Mouse (Mus musculus) mouse trophoblast stem cell (cell line): ENCODE data around the gene Gm28374.

ENCODE experiments used
- in situ Hi-C, 2 experiments: fragments of 300-500 bp; cut with MseI, MboI; formaldehyde crosslinking; loops; 2 replicates in 1 of 2; 3 replicates in 1 of 2; pipeline ENCODE4 v1.15.1; 2025

Gm28374 gene

DNA sequence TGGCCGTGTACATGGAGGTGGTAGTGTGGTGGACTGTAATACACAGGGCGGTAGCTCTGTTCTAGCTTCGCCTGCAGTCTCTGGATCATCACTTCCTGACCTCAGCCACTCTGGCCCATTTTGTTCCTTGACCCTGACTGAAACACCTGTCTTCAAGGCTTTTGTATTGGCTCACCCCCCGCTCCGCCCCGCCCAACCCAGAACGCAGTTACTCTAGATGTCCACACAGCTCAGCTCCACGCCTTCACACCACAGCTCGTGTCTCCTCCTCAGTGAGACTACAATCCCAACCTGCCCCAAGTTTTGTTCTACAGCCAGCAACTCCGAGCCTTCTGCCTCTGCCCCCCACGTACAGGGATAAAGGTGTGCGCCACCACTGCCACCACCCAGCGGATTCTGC lies 6.8 kb upstream of the Gm28374 start:
- in situ Hi-C loops: no loop called here

DNA sequence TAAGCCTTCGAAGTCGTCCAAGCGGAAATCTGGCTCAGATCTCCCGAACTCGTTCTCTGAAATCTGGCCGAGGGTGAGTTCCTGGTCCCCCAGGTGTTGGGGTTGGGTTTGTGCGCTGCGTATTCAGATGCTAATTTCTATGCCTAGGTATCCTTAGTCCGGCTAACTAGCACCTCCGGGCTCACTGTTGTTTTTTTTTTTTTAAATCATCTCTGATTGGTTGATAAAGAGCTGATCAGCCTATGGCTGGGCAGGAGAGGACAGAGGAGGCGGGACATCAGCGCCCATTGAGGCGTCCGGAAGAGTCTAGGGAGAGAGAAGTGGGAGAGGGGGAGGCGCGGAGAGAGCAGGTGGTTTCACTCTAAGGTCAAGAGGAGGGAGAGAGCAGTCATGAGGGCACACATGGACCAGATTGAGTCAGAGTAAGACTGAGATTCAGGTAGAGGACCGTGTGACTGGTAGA lies 3.4 kb upstream of the Gm28374 start:
- in situ Hi-C loops: no loop called here

DNA sequence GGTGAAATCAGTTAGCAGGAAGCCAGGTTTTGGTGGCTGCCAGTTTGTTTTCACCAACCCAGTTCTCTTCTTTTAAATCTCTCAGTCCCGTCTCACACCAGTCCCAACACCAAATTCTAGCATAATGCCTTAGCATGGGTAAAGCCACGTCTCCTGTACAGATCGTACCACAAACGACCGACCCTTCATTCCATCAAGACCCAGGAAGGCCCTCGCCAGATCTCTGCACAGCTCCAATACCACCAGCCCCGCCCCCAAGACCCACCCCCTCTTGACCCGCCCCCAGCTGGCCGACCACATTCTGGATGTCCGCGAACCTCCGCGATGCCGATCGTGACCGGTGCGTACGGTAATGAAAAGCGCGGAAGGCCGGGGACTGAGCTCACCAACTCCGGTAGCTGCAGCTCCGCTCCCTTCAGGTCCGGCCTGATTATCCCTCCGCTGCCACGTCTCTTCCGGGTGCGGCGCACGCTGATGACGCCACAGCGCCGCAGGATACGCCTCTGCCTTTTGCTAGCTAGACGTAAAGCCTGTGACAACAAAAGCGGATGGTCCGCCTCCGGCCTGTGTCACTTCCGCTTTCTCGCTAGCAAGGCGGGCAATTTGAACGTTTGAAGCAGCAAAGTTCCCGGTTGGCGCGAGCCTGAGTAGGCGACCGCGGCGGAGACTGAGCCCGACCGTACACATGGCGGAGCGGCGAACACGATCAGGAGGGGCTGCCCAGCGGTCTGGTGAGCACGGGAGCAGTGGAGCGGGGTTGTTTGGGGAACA lies 2.6 kb upstream of the Gm28374 start, which contains the start of the genes Zfpl1 and Cdca5:
TSS of gene Zfpl1 (minus strand) at position 479 of the 771 bp plus-strand sequence.
TSS of gene Cdca5 (plus strand) at position 506 of the 771 bp plus-strand sequence.
- in situ Hi-C loops: no loop called here

DNA sequence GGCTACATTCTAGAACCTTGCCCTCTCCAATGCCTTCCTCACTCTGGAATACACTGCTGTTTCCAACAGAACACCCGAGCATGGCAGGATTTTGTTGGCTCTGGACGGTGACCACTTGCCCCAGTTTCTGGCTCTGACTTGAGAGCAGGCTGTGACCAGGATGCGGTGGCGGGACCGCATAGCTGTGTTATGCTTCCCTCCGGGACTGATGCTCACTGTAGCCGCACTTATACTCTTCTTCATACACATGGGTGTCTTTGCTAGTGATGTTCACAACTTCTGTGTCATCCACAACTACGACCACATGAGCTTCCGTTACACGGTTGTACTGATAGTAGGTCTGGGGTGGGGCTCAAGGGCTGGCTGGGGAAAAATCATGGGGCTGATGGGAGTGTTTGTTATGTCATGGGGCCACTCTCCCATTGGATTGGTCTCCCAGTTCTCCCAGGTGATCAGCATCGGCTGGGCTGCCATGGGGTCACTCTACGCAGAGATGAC lies 2.0 kb downstream of the Gm28374 start, which contains the start of gene Tmem262:
TSS of gene Tmem262 (plus strand) at position 51 of the 498 bp plus-strand sequence.
- in situ Hi-C loops: no loop called here

- in situ Hi-C loops: no loop called here
These were observed 5.3 kb downstream of the Gm28374 start, which contains the start of gene Vps51 for GRCm38 (mm10) chr19:6076564-6077393. Gene Vps51, minus strand, starts transcription at chr19:6077231.

- in situ Hi-C loops: no loop called here
These were observed 8.2 kb downstream of the Gm28374 start for GRCm38 (mm10) chr19:6073889-6074288.

- in situ Hi-C loops: no loop called here
These were observed 10.8 kb downstream of the Gm28374 start for GRCm38 (mm10) chr19:6071261-6071660.

GRCm38 (mm10) chr19:6070571-6071250 lies 11.3 kb downstream of the Gm28374 start:
- in situ Hi-C loops: no loop called here

DNA sequence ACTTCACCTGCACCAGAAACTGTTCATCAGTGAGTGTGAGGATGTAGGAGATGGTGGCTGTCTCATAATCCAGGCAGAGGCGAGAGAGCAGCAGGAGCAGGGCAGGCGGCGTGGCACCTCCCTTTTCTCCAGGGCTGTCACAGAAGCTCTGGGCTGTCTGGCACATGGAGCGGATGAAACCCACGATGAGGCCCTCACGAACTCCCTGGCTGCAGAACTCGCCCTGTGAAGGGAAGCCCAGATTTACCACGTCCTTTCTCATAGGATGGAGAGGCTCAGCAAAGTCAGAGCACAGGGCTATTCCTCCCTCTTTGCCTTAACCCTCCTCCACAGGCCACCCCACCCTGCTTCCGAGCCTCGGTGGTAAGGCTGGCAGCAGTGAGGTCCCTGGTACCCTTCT lies 12.2 kb downstream of the Gm28374 start:
- in situ Hi-C loops: no loop called here

- in situ Hi-C loops: no loop called here
These were observed 13.1 kb downstream of the Gm28374 start for GRCm38 (mm10) chr19:6068951-6069350.

GRCm38 (mm10) chr19:6067724-6068415 lies 14.2 kb downstream of the Gm28374 start, which contains the start of gene Tm7sf2:
Gene Tm7sf2, minus strand, starts transcription at chr19:6068373.
- in situ Hi-C loops: no loop called here

DNA sequence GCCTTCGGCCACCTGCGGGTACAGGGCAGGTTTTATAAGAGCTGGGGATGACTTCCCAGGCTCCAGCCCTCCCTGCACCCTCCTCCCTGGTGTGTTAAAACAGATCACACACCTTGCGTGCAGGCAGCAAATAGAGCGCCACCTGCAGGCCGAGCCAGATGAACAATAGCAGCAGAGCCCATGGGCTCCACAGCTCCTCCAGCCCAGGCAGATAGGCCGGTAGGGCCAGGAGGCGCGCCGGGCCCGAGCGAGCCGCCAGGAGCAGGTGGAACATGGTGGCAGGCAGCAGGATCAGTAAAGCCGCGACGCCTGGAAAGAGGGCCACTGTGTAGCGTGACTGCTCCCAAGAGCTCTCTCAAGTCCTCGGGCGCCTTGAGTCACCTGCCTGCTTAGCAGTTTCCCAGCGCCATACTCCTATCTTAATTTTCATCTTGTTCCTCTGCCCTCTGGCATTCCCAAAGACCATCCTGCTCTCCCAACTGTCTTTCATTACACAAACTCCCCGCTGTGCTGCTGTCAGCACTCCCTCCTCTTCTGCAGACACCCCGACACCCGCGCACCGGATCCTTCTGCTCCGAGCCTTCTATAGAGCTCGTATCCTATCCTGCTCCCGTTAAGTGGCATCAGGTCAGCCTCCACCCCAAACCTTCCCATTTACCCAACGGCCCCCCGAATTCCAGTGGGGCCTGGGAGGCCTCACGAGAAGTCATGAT lies 14.9 kb downstream of the Gm28374 start:
- in situ Hi-C loops: no loop called here

DNA sequence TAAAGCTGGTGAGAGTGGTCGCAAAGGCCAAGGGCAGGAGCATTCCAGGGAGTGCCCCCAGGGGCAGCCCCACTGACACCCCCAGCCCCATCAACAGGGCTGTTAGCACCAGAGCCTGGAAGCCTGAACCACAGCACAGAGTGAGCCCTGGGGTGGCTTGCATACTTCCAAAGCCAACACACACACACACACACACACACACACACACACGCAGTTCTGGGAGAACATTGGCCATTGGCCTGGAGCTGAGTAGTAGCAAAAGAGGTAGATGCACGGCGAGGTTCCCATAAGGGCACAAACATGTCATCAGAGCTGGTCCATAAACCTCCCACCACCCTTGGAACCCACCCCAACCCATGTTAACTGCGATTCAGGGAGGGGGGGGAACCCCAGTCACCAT lies 15.5 kb downstream of the Gm28374 start:
- in situ Hi-C loops: no loop called here

- in situ Hi-C loops: no loop called here
These were observed 19.0 kb downstream of the Gm28374 start for GRCm38 (mm10) chr19:6063081-6063480.

- in situ Hi-C loops: no loop called here
These were observed 19.6 kb downstream of the Gm28374 start for GRCm38 (mm10) chr19:6062418-6062817.

GRCm38 (mm10) chr19:6061641-6062302 lies 20.3 kb downstream of the Gm28374 start:
- in situ Hi-C loops: no loop called here

DNA sequence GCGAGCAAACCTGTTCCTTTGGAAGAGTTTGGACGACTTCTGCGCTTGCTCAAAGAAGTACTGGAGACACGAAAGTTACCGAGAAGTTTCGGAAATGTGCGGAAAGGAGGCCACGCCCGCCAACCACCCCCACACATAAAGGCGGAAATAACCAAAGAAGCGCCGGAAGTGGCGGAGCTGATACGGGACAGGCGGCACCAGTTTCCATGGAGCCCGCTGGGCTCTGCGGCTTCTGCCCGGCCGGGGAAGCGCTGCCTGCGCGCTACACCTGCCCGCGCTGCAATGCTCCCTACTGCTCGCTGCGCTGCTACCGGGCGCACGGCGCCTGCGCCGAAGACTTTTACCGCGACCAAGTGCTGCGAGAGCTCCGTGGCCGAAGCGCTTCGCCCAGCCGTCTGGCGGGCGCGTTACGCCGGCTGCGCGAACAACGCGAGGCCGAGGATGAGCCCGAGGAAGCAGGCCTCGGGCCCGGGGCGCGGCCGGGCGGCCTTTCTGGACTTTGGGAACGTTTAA lies 21.0 kb downstream of the Gm28374 start, which contains the start of gene Znhit2:
TSS of gene Znhit2 (plus strand) at position 172 of the 513 bp plus-strand sequence.
- in situ Hi-C loops: no loop called here

DNA sequence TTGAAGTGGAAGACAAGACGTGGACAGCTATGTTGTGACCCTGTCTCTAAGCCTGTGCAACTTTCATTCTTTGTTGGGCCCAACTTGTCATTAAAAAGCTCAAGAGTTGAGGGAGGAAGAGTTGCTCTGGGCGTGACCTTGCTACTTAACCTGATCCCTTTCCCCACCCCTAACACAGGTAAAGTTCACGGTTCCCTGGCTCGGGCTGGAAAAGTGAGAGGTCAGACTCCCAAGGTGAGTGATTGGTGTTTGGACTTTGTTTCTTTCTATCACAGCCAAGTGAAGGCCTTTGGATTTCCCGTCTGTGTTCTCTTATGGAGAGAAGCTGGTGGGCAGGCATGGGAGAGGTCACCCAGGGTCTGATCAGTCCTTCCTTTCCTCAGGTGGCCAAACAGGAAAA lies 23.1 kb downstream of the Gm28374 start:
- in situ Hi-C loops: no loop called here

GRCm38 (mm10) chr19:6058513-6058912 lies 23.5 kb downstream of the Gm28374 start:
- in situ Hi-C loops: no loop called here
